Comparison of ENCODE assay signal across 8 mouse cellular contexts in genomic region chr10:122807127-122808105, GRCm38 (mm10).
DNase-seq lines count a peak whose midpoint lies in the region; ATAC-seq and TF ChIP-seq lines count a peak whose summit lies in the region.

No protein-coding gene starts in this region.

- no peak for TF ChIP-seq POLR2A in liver, adult 2 months (IDR thresholded peaks at IDR 0.05; ENCODE audit: extremely low read depth, insufficient read depth, low read length)

- H3K27ac ChIP-seq in heart, embryonic 13.5 days (replicated peaks), result peak overlapping the region; percentile 63
- H3K27ac ChIP-seq in kidney, embryonic 16.5 days (ENCODE audit: low read length), result peak overlapping the region; percentile 68
- H3K27ac ChIP-seq in liver, adult 2 months (replicated peaks; ENCODE audit: insufficient read depth, low read depth, low read length), result no peak overlapping the region; the same call in 1 of the 2 replicates
- H3K27ac ChIP-seq in neural tube, embryonic 14.5 days (ENCODE audit: low read depth, low read length), result peak overlapping the region; percentile 58

- H3K4me1 ChIP-seq in heart, embryonic 13.5 days, result peaks cover 22% of the 10 kb centered on the region
- peaks cover 25% of the 10 kb centered on the region for H3K4me1 ChIP-seq in kidney, embryonic 16.5 days (ENCODE audit: insufficient read depth, low read length)
- H3K4me1 ChIP-seq in liver, adult 2 months (ENCODE audit: control insufficient read depth, insufficient read depth, low read length), result no peaks in the 10 kb centered on the region
- peaks cover 5% of the 10 kb centered on the region for H3K4me1 ChIP-seq in neural tube, embryonic 14.5 days (ENCODE audit: control insufficient read depth, insufficient read depth, low read length)

- H3K36me3 ChIP-seq in heart, embryonic 13.5 days, result peaks cover 4% of the 10 kb centered on the region; the same call in 1 of the 2 replicates
- H3K36me3 ChIP-seq in kidney, embryonic 16.5 days (ENCODE audit: insufficient read depth, low read length), result peaks cover 3% of the 10 kb centered on the region; the same call in 1 of the 2 replicates
- no peaks in the 10 kb centered on the region for H3K36me3 ChIP-seq in liver, adult 2 months (ENCODE audit: control insufficient read depth, insufficient read depth, low read length)
- no peaks in the 10 kb centered on the region for H3K36me3 ChIP-seq in neural tube, embryonic 14.5 days (ENCODE audit: control insufficient read depth, insufficient read depth, low read length)

- H3K4me2 ChIP-seq in heart, embryonic 13.5 days, result no peak overlapping the region
- no peak overlapping the region for H3K4me2 ChIP-seq in kidney, embryonic 16.5 days (replicated peaks; ENCODE audit: low read depth, low read length)
- no peak overlapping the region for H3K4me2 ChIP-seq in neural tube, embryonic 14.5 days (ENCODE audit: low read depth, low read length)

- no peak overlapping the region for H3K9ac ChIP-seq in heart, embryonic 13.5 days
- peak overlapping the region; percentile 41 for H3K9ac ChIP-seq in kidney, embryonic 16.5 days (replicated peaks; ENCODE audit: low read length)
- H3K9ac ChIP-seq in liver, adult 2 months (ENCODE audit: low read depth, low read length), result no peak overlapping the region
- no peak overlapping the region; the same call in 1 of the 2 replicates for H3K9ac ChIP-seq in neural tube, embryonic 14.5 days (replicated peaks; ENCODE audit: low read depth, low read length)

- no peaks in the 10 kb centered on the region for H3K79me2 ChIP-seq in liver, adult 2 months (ENCODE audit: control insufficient read depth, insufficient read depth, low read length)

- H3K4me3 ChIP-seq in heart, embryonic 13.5 days, result no peak overlapping the region
- no peak overlapping the region for H3K4me3 ChIP-seq in kidney, embryonic 16.5 days (ENCODE audit: low read length)
- no peak overlapping the region for H3K4me3 ChIP-seq in liver, adult 2 months (ENCODE audit: insufficient read depth, low read depth, low read length)
- no peak overlapping the region for H3K4me3 ChIP-seq in neural tube, embryonic 14.5 days (ENCODE audit: low read depth, low read length)

- peak; percentile 96 for DNase-seq in brain, adult 2 months (ENCODE audit: low read depth, low spot score)
- DNase-seq in fibroblast of lung, adult 2 months (ENCODE audit: low read depth), result peak; percentile 81
- DNase-seq in liver, adult 2 months (ENCODE audit: extremely low read depth, low read depth, low spot score), result peak; percentile 56
- DNase-seq in testis, postnatal 14 days (ENCODE audit: low spot score), result peak; percentile 36

- ATAC-seq in CD4-positive, CD25-positive, alpha-beta regulatory T cell, adult 4 months, result peak; percentile 88
- no peak for ATAC-seq in heart, embryonic 13.5 days (ENCODE audit: extremely low read depth, insufficient number of reproducible peaks, low FRiP score, low TSS enrichment)
- ATAC-seq in kidney, embryonic 16.5 days (ENCODE audit: low FRiP score, low TSS enrichment), result no peak
- ATAC-seq in neural tube, embryonic 14.5 days (ENCODE audit: low read depth), result 0 out of 2 replicates have a peak, but pooled peaks have one; percentile 16

- no peaks in the 10 kb centered on the region for H3K27me3 ChIP-seq in heart, embryonic 13.5 days (replicated peaks)
- no peaks in the 10 kb centered on the region for H3K27me3 ChIP-seq in kidney, embryonic 16.5 days (ENCODE audit: insufficient read depth, low read length)
- H3K27me3 ChIP-seq in liver, adult 2 months (ENCODE audit: control insufficient read depth, insufficient read depth, low read length), result no peaks in the 10 kb centered on the region
- no peaks in the 10 kb centered on the region for H3K27me3 ChIP-seq in neural tube, embryonic 14.5 days (ENCODE audit: control insufficient read depth, insufficient read depth, low read length)

- TF ChIP-seq CTCF in liver, adult 2 months (IDR thresholded peaks at IDR 0.05; ENCODE audit: low read depth, low read length), result peak; percentile 38; the same call in 1 of the 2 replicates

- no peaks in the 10 kb centered on the region for H3K9me3 ChIP-seq in heart, embryonic 13.5 days
- H3K9me3 ChIP-seq in kidney, embryonic 16.5 days (ENCODE audit: low read length), result no peaks in the 10 kb centered on the region
- 0 out of 2 replicates have a peak, but pooled peaks cover 2% of the 10 kb centered on the region for H3K9me3 ChIP-seq in neural tube, embryonic 14.5 days (ENCODE audit: control insufficient read depth, low read length)

- 36% methylated on average over 9 of the region's 9 CpGs for WGBS in heart, embryonic 13.5 days
- WGBS in kidney, embryonic 16.5 days, result 26% methylated on average over 9 of the region's 9 CpGs
- 39% methylated on average over 9 of the region's 9 CpGs for WGBS in liver, adult 2 months
- WGBS in neural tube, embryonic 14.5 days, result 30% methylated on average over 9 of the region's 9 CpGs

Comparison
In these comparisons a context has a peak if more than half of its experiments do, and no peak if none do; other contexts are left out.
1. ATAC-seq: peak in CD4-positive, CD25-positive, alpha-beta regulatory T cell, adult 4 months (single experiment) and neural tube, embryonic 14.5 days (single experiment); none in heart, embryonic 13.5 days (single experiment) and kidney, embryonic 16.5 days (single experiment).
2. DNase-seq: peak in every context shown above with its lines; median percentile 96 in brain, adult 2 months; 81 in fibroblast of lung, adult 2 months; 56 in liver, adult 2 months; 36 in testis, postnatal 14 days.